Mouse (Mus musculus): ENCODE measurements around the gene Kdm1b.

The Kdm1b gene

GRCm38 (mm10) chr13:47106580-47106888, 63.2 kb downstream of the Kdm1b start:
- no peak for DNase-seq (ENCODE audit: low spot score in 2 of 2)

- DNase-seq (ENCODE audit: low spot score in 2 of 2) = no peak
Observed at GRCm38 (mm10) chr13:47109239-47109638, 65.9 kb downstream of the Kdm1b start.

GRCm38 (mm10) chr13:47111185-47111584, 67.9 kb downstream of the Kdm1b start:
- peak in 1 of 2 experiments; percentile 5 for DNase-seq (ENCODE audit: low spot score in 2 of 2)

- DNase-seq (ENCODE audit: low spot score in 2 of 2) = no peak
Observed at GRCm38 (mm10) chr13:47112056-47112455, 68.8 kb downstream of the Kdm1b start.

GRCm38 (mm10) chr13:47112924-47113323, 69.6 kb downstream of the Kdm1b start:
- DNase-seq (ENCODE audit: low spot score in 2 of 2) = no peak

- DNase-seq (ENCODE audit: low spot score in 2 of 2) = peak in 1 of 2 experiments; percentile 8
Observed at GRCm38 (mm10) chr13:47116000-47116399, 72.7 kb downstream of the Kdm1b start.

GRCm38 (mm10) chr13:47121333-47121889, 78.1 kb downstream of the Kdm1b start:
- no peak for DNase-seq (ENCODE audit: low spot score in 2 of 2)

GRCm38 (mm10) chr13:47122537-47123430, 79.5 kb downstream of the Kdm1b start, which contains the start of gene Rnf144b:
Gene Rnf144b, plus strand, starts transcription at chr13:47122656.
- peak; percentile 66 to 68 for DNase-seq (ENCODE audit: low spot score in 2 of 2)

GRCm38 (mm10) chr13:47124449-47124848, 81.2 kb downstream of the Kdm1b start:
- no peak for DNase-seq (ENCODE audit: low spot score in 2 of 2)

- DNase-seq (ENCODE audit: low spot score in 2 of 2) = no peak
Observed at GRCm38 (mm10) chr13:47124986-47125385, 81.7 kb downstream of the Kdm1b start.

- DNase-seq (ENCODE audit: low spot score in 2 of 2) = no peak
Observed at GRCm38 (mm10) chr13:47125595-47125994, 82.3 kb downstream of the Kdm1b start.

- no peak for DNase-seq (ENCODE audit: low spot score in 2 of 2)
Observed at GRCm38 (mm10) chr13:47129090-47129489, 85.8 kb downstream of the Kdm1b start.

GRCm38 (mm10) chr13:47133058-47133457, 89.8 kb downstream of the Kdm1b start:
- DNase-seq (ENCODE audit: low spot score in 2 of 2) = no peak

- peak in 1 of 2 experiments; percentile 57 for DNase-seq (ENCODE audit: low spot score in 2 of 2)
Observed at GRCm38 (mm10) chr13:47134836-47135235, 91.5 kb downstream of the Kdm1b start.

All from right cerebral cortex, postnatal 10 days (tissue).